Mouse (Mus musculus): ENCODE measurements at regions not wholly inside any gene's neighbourhood (a gene's known extent, or its start where the extent isn't known, plus 50 kb on each side); places are given as distances from the start of the nearest gene placed in this dataset.
"Not testable (repeated sequence)": the region's sequence is repeated elsewhere in the genome, so short reads cannot be mapped to it uniquely, and the experiment has no call there.

DNA sequence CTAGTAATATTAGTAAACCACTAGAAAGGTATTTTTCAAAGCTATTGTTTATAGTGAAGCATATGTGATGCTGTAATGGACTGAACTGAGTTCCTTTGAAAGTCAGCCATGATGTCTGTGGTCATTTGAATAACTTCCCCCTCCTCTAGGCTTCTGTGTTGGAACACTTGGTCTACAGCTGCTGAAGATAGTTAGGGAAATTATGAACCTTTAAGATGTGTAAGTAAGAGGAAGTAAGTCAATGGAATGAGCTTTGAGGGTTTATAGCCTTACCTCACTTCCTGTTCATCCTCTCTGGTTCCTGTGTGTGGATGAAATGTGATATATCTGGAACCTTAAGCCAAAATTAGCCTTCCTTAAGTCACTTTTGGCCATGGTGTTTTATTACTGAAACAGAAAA, 145.7 kb upstream of the Tmem229a start:
- no peaks in the 10 kb centered on the region for H3K36me3 ChIP-seq
- H3K4me3 ChIP-seq, result no peak overlapping the region
- no peaks in the 10 kb centered on the region for H3K27me3 ChIP-seq (ENCODE audit: low read depth, poor library complexity, severe bottlenecking)
- H3K27ac ChIP-seq (replicated peaks), result no peak overlapping the region
- no peak for DNase-seq (ENCODE audit: low spot score)
- no peaks in the 10 kb centered on the region for H3K9me3 ChIP-seq (replicated peaks)
- no peaks in the 10 kb centered on the region for H3K4me1 ChIP-seq

- Histone ChIP-seq H3K27me3 (ENCODE audit: low read depth, poor library complexity, severe bottlenecking) (no peaks in the 10 kb centered on the region), H3K27ac (replicated peaks) (no peak overlapping the region), H3K9me3 (replicated peaks) (no peaks in the 10 kb centered on the region), H3K4me3 (no peak overlapping the region), H3K36me3 (no peaks in the 10 kb centered on the region), H3K4me1 (no peaks in the 10 kb centered on the region)
- DNase-seq (ENCODE audit: low spot score), result no peak
- WGBS, result 86% methylated on average over 1 of the region's 1 CpGs
Measured at GRCm38 (mm10) chr6:25087167-25087566, 131.1 kb upstream of the Tmem229a start.

DNA sequence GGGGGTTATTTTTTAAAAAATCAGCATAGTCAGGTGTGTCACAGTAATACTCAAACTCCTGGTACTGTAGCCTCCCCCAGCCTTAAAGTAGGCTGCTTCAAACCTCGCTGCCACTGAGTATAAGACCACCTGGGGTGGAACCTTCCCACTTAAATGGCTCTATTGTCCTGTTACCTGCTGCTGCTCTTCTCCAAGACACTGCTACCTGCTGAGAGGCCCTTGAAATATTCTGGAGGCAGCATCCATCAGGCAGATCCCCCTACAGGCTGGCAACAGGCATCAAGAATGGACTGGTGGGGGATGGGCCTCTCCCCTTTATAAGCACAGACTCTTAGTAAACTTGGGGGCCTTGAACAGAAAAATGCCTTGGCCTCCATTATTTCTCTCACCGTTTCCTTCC, 129.8 kb upstream of the Tmem229a start:
- Histone ChIP-seq H3K36me3 (no peaks in the 10 kb centered on the region), H3K4me3 (no peak overlapping the region), H3K4me1 (no peaks in the 10 kb centered on the region), H3K27ac (replicated peaks) (no peak overlapping the region), H3K27me3 (ENCODE audit: low read depth, poor library complexity, severe bottlenecking) (no peaks in the 10 kb centered on the region), H3K9me3 (replicated peaks) (no peaks in the 10 kb centered on the region)
- WGBS, result 87% methylated on average over 2 of the region's 2 CpGs
- no peak for DNase-seq (ENCODE audit: low spot score)

DNA sequence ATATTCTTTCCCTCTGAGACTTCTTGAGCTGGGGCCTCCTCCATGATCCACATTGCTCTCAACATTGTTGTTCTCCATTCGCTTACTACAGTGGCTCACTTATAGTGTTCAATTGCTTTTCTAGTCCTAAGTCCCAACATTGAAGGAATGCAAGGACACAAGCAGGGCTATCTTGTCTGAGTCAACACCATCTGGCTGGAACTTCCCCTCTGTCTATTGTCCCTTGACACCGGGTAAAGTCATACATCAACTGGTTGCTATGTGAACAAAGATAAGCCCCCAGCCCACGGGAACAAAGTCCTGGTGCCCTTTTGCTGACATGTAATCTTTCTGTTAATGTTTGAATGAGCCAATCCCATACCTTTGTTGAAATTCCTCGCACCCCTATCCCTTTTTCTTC, 129.2 kb upstream of the Tmem229a start:
- WGBS, result 79% methylated on average over 4 of the region's 4 CpGs
- H3K27ac ChIP-seq (replicated peaks); H3K4me3 ChIP-seq; DNase-seq (ENCODE audit: low spot score); H3K4me1 ChIP-seq; H3K36me3 ChIP-seq; H3K27me3 ChIP-seq (ENCODE audit: low read depth, poor library complexity, severe bottlenecking); H3K9me3 ChIP-seq (replicated peaks): not testable (repeated sequence)

GRCm38 (mm10) chr6:25065913-25066312, 109.8 kb upstream of the Tmem229a start:
- no peak for DNase-seq (ENCODE audit: low spot score)
- H3K9me3 ChIP-seq (replicated peaks), result no peaks in the 10 kb centered on the region
- H3K36me3 ChIP-seq, result no peaks in the 10 kb centered on the region
- WGBS, result 38% methylated on average over 6 of the region's 6 CpGs
- H3K4me3 ChIP-seq, result no peak overlapping the region
- no peak overlapping the region for H3K27ac ChIP-seq (replicated peaks)
- H3K27me3 ChIP-seq (ENCODE audit: low read depth, poor library complexity, severe bottlenecking), result no peaks in the 10 kb centered on the region
- H3K4me1 ChIP-seq, result no peaks in the 10 kb centered on the region

- no peak for DNase-seq (ENCODE audit: low spot score)
- Histone ChIP-seq H3K4me3 (no peak overlapping the region), H3K9me3 (replicated peaks) (no peaks in the 10 kb centered on the region), H3K27ac (replicated peaks) (no peak overlapping the region), H3K36me3 (no peaks in the 10 kb centered on the region), H3K4me1 (peaks cover 6% of the 10 kb centered on the region; the same call in 1 of the 2 replicates), H3K27me3 (ENCODE audit: low read depth, poor library complexity, severe bottlenecking) (no peaks in the 10 kb centered on the region)
- 60% methylated on average over 2 of the region's 2 CpGs for WGBS
Measured at GRCm38 (mm10) chr6:25032878-25033509, 76.9 kb upstream of the Tmem229a start.

GRCm38 (mm10) chr6:25026953-25027352, 70.9 kb upstream of the Tmem229a start:
- Histone ChIP-seq H3K27ac (replicated peaks) (no peak overlapping the region), H3K4me3 (no peak overlapping the region), H3K9me3 (replicated peaks) (no peaks in the 10 kb centered on the region), H3K4me1 (no peaks in the 10 kb centered on the region), H3K36me3 (no peaks in the 10 kb centered on the region), H3K27me3 (ENCODE audit: low read depth, poor library complexity, severe bottlenecking) (no peaks in the 10 kb centered on the region)
- no peak for DNase-seq (ENCODE audit: low spot score)
- WGBS, result 84% methylated on average over 3 of the region's 3 CpGs

- Histone ChIP-seq H3K9me3 (replicated peaks) (no peaks in the 10 kb centered on the region), H3K4me3 (no peak overlapping the region), H3K36me3 (no peaks in the 10 kb centered on the region), H3K4me1 (no peaks in the 10 kb centered on the region), H3K27ac (replicated peaks) (no peak overlapping the region), H3K27me3 (ENCODE audit: low read depth, poor library complexity, severe bottlenecking) (no peaks in the 10 kb centered on the region)
- WGBS, result 40% methylated on average over 2 of the region's 2 CpGs
- peak; percentile 23 for DNase-seq (ENCODE audit: low spot score)
Measured at GRCm38 (mm10) chr6:25020005-25020772, 64.1 kb upstream of the Tmem229a start.

DNA sequence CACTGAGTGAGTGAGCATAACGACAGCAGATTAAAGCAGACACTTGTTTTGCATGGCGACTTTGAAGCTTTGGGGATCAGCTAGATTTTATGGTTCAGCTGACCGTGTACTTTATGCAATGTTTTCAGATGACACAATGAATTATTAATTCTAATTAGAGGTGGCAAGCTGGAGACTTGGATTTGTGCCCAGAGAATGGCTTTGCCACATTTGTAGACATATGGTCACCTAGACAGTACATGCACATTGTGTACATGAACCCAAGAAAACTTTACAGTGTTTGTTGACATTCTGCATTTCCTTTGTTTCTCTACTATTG, 57.1 kb upstream of the Tmem229a start:
- Histone ChIP-seq H3K4me1 (no peaks in the 10 kb centered on the region), H3K9me3 (replicated peaks) (no peaks in the 10 kb centered on the region), H3K27me3 (ENCODE audit: low read depth, poor library complexity, severe bottlenecking) (no peaks in the 10 kb centered on the region), H3K4me3 (no peak overlapping the region), H3K27ac (replicated peaks) (no peak overlapping the region), H3K36me3 (no peaks in the 10 kb centered on the region)
- DNase-seq (ENCODE audit: low spot score), result no peak
- WGBS, result 66% methylated on average over 3 of the region's 3 CpGs

DNA sequence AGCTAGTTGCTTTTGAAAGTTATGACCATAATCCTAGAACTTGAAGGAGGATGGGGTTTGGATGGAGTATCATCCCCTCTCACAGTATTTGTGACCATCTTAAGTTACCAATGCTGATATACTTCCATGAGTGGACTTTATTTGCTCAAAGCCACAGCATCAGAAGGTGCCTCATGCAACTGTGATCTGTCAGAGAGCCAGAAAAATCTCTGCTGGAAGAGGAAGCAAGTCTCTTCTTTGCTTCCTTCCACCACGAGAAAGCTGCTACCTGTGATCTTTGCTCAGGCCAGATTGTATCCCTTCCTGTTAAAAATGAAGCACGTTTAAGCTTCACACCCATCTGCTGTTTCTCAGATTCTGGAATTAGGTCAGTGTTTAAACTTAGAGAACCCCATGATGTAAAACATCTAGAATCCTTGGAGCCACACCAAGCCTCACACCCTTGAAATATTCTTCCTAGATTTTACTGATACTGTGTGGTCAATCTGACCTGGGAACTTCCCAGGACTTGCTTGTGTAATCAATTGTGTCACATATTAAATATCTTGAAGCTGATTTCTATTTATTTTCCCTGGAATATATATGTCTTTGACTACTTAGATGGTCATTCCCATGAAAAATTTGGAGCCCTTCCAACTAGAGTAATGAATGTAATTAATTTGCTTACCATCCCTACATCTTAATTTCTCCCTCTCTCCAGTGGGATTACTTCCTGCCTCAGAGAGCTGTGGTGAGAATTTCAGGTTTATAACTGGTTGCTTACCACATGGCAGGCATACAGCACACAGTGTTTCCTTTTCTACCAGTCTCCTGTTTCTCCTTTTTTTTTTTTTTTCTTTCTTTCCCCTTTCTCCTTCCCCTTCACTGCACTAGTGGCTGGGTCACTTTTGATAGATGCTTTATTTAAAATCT, 56.5 kb upstream of the Tmem229a start:
- Histone ChIP-seq H3K4me1 (no peaks in the 10 kb centered on the region), H3K9me3 (replicated peaks) (no peaks in the 10 kb centered on the region), H3K36me3 (no peaks in the 10 kb centered on the region), H3K27me3 (ENCODE audit: low read depth, poor library complexity, severe bottlenecking) (no peaks in the 10 kb centered on the region), H3K27ac (replicated peaks) (no peak overlapping the region), H3K4me3 (no peak overlapping the region)
- DNase-seq (ENCODE audit: low spot score), result no peak
- 80% methylated on average over 2 of the region's 2 CpGs for WGBS

GRCm38 (mm10) chr6:25008856-25009255, 52.8 kb upstream of the Tmem229a start:
- not testable (repeated sequence) for H3K4me1 ChIP-seq; H3K9me3 ChIP-seq (replicated peaks); DNase-seq (ENCODE audit: low spot score); H3K36me3 ChIP-seq; H3K4me3 ChIP-seq; H3K27ac ChIP-seq (replicated peaks); H3K27me3 ChIP-seq (ENCODE audit: low read depth, poor library complexity, severe bottlenecking)

All from midbrain, embryonic 10.5 days (tissue).